24 mouse cellular contexts compared by ENCODE assay signal in the genomic region with DNA sequence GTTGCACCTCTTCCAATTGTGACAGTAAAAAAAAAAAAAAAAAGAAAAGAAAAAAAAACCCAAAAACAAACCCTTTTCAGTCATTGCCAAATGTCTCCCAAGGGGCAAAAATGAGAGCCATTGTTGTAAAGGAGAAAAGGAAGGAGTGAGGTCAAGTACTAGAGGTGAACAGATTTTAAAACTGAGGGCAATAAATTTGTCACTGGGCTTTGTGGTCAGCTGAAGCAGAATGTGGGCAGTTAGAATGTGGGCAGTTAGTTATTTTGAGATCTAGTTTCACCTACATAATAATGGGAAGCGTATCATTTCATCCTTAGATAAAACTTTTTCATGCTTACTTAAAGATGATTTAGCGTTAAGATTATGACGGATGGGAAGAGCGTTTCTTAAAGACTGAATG.
DNase-seq lines count a peak whose midpoint lies in the region; ATAC-seq and TF ChIP-seq lines count a peak whose summit lies in the region.
"Had no signal": no experiment of that assay in that cellular context is flagged by ENCODE, and none has a peak within 500 bp of the region (broad histone marks: within the 10 kb centered on the region; RNA-seq: fewer than 3 reads in every experiment).

No protein-coding gene starts in this region.

- H3K9me3 ChIP-seq in midbrain, embryonic 12.5 days: no peaks in the 10 kb centered on the region
- H3K9me3 ChIP-seq in midbrain, embryonic 14.5 days (ENCODE audit: control insufficient read depth, low read length): no peaks in the 10 kb centered on the region
- H3K9me3 ChIP-seq: embryonic facial prominence, embryonic 13.5 days; embryonic facial prominence, embryonic 15.5 days; forebrain, embryonic 13.5 days; forebrain, embryonic 15.5 days had no signal

- H3K79me2 ChIP-seq in C2C12 (ENCODE audit: control insufficient read depth, insufficient read depth): no peaks in the 10 kb centered on the region

- H3K36me3 ChIP-seq in midbrain, embryonic 12.5 days: no peaks in the 10 kb centered on the region
- no peaks in the 10 kb centered on the region for H3K36me3 ChIP-seq in midbrain, embryonic 14.5 days (ENCODE audit: control insufficient read depth, insufficient read depth, low read length)
- H3K36me3 ChIP-seq in C2C12 (ENCODE audit: control insufficient read depth, insufficient read depth): no peaks in the 10 kb centered on the region
- H3K36me3 ChIP-seq: embryonic facial prominence, embryonic 13.5 days; embryonic facial prominence, embryonic 15.5 days; forebrain, embryonic 15.5 days had no signal

- H3K27me3 ChIP-seq in midbrain, embryonic 12.5 days: no peaks in the 10 kb centered on the region
- no peaks in the 10 kb centered on the region for H3K27me3 ChIP-seq in midbrain, embryonic 14.5 days (ENCODE audit: control insufficient read depth, insufficient read depth, low read length)
- H3K27me3 ChIP-seq in C2C12 (ENCODE audit: control insufficient read depth, insufficient read depth, insufficient read length): no peaks in the 10 kb centered on the region
- H3K27me3 ChIP-seq: embryonic facial prominence, embryonic 15.5 days; forebrain, embryonic 13.5 days; forebrain, embryonic 15.5 days had no signal

- ATAC-seq in midbrain, embryonic 12.5 days (ENCODE audit: low FRiP score, low read depth): no peak
- no peak for ATAC-seq in midbrain, embryonic 14.5 days (ENCODE audit: low FRiP score, low TSS enrichment)
- no peak for ATAC-seq in erythroid progenitor cell, adult 5-6 weeks (replicated peaks; ENCODE audit: low FRiP score, poor library complexity, severe bottlenecking)

- no peak overlapping the region for H3ac ChIP-seq in C2C12 (ENCODE audit: control insufficient read depth, insufficient read length, low read depth)

- no peak for TF ChIP-seq CTCF in layer of hippocampus, adult 2 months (conservative IDR thresholded peaks at IDR 0.05)
- TF ChIP-seq CTCF in C2C12 (IDR thresholded peaks at IDR 0.05; ENCODE audit: control insufficient read depth, insufficient read depth, insufficient read length): no peak

- H3K4me3 ChIP-seq in layer of hippocampus, adult 2 months: no peak overlapping the region
- H3K4me3 ChIP-seq in midbrain, embryonic 12.5 days: no peak overlapping the region
- H3K4me3 ChIP-seq in midbrain, embryonic 14.5 days (replicated peaks; ENCODE audit: low read depth, low read length): no peak overlapping the region
- H3K4me3 ChIP-seq in C2C12 (ENCODE audit: insufficient read depth, poor library complexity, severe bottlenecking): no peak overlapping the region
- H3K4me3 ChIP-seq: embryonic facial prominence, embryonic 13.5 days; embryonic facial prominence, embryonic 15.5 days; erythroblast, embryonic 14.5 days; forebrain, embryonic 13.5 days; forebrain, embryonic 15.5 days had no signal

- H3K9ac ChIP-seq in midbrain, embryonic 12.5 days (replicated peaks): no peak overlapping the region
- no peak overlapping the region for H3K9ac ChIP-seq in midbrain, embryonic 14.5 days (replicated peaks; ENCODE audit: low read length)
- H3K9ac ChIP-seq: embryonic facial prominence, embryonic 13.5 days; embryonic facial prominence, embryonic 15.5 days; forebrain, embryonic 13.5 days; forebrain, embryonic 15.5 days had no signal

- peak; percentile 7 for DNase-seq in heart, adult 11 months
- no peak for DNase-seq in heart, postnatal 14 days
- no peak for DNase-seq in layer of hippocampus, adult 2 months (ENCODE audit: low spot score in 2 of 2)
- DNase-seq in layer of hippocampus, postnatal 14 days (ENCODE audit: low spot score in 2 of 2): no peak
- no peak for DNase-seq in midbrain, embryonic 14.5 days
- DNase-seq: adrenal gland, adult 2 months; adrenal gland, postnatal 10 days; adrenal gland, postnatal 25 days; B cell, adult 2 months; cerebellum, adult 11 months; cerebellum, adult 18-20 months; cerebellum, adult 8-10 months; cerebellum, adult 9-11 months; cerebellum, postnatal 14 days; cerebellum, postnatal 36 days; embryo, embryonic 11 days had no signal

- H3K79me3 ChIP-seq in C2C12 (ENCODE audit: low read depth): no peaks in the 10 kb centered on the region

- H3K4me1 ChIP-seq in midbrain, embryonic 12.5 days: peaks cover 29% of the 10 kb centered on the region
- peaks cover 25% of the 10 kb centered on the region for H3K4me1 ChIP-seq in midbrain, embryonic 14.5 days (ENCODE audit: control insufficient read depth, insufficient read depth, low read length)

- intact Hi-C loops in heart, postnatal 14 days (cut with DNase I): no loop called here

- WGBS in midbrain, embryonic 12.5 days: 89% methylated on average over 4 of the region's 4 CpGs
- 79% methylated on average over 4 of the region's 4 CpGs for WGBS in midbrain, embryonic 14.5 days

- H3K27ac ChIP-seq in layer of hippocampus, adult 2 months: peak overlapping the region; percentile 28; the same call in 1 of the 2 replicates
- peak overlapping the region; percentile 43; the same call in 1 of the 2 replicates for H3K27ac ChIP-seq in midbrain, embryonic 12.5 days (replicated peaks)
- H3K27ac ChIP-seq in midbrain, embryonic 14.5 days (replicated peaks; ENCODE audit: low read depth, low read length): no peak overlapping the region
- H3K27ac ChIP-seq: embryonic facial prominence, embryonic 15.5 days had no signal

- no peak overlapping the region for H3K4me2 ChIP-seq in midbrain, embryonic 12.5 days (replicated peaks)
- H3K4me2 ChIP-seq in midbrain, embryonic 14.5 days (ENCODE audit: low read length): no peak overlapping the region
- H3K4me2 ChIP-seq: embryonic facial prominence, embryonic 13.5 days; embryonic facial prominence, embryonic 15.5 days; forebrain, embryonic 13.5 days; forebrain, embryonic 15.5 days had no signal

TF ChIP-seq in C2C12, 6 proteins besides CTCF, POLR2A, EP300 and RAD21:
- no peak for TF ChIP-seq MYOG (IDR thresholded peaks at IDR 0.05; ENCODE audit: control insufficient read depth, extremely low read depth, insufficient read length)
- peak; percentile 52 for TF ChIP-seq CEBPB (IDR thresholded peaks at IDR 0.05; ENCODE audit: low read depth)
